Mouse (Mus musculus) cerebellum, postnatal 36 days (tissue): Measurements from ENCODE around the gene Adgb.
A peak's percentile ranks its signal among the peaks of the same experiment; 100 is the strongest.
"Not testable (repeated sequence)": the region's sequence is repeated elsewhere in the genome, so short reads cannot be mapped to it uniquely, and the experiment has no call there.

Experiments
- DNase-seq, 2 experiments: peaks; one replicate each; pipeline ENCODE4 v3.0.0; 2021 to 2022; ENCODE audit warnings: mixed read lengths in 2 of 2

Adgb gene

GRCm38 (mm10) chr10:10471961-10472610, at the start of gene Adgb:
Gene Adgb (minus strand): TSS chr10:10472326.
- DNase-seq, result peak; percentile 41 to 54

GRCm38 (mm10) chr10:10480139-10480538, 8.0 kb upstream of the Adgb start:
- DNase-seq, result no peak

- not testable (repeated sequence) for DNase-seq
Measured at GRCm38 (mm10) chr10:10477429-10477828, 5.3 kb upstream of the Adgb start.

- no peak for DNase-seq
Measured at GRCm38 (mm10) chr10:10476956-10477355, 4.8 kb upstream of the Adgb start.

GRCm38 (mm10) chr10:10476549-10476948, 4.4 kb upstream of the Adgb start:
- DNase-seq, result no peak

- DNase-seq, result peak in 1 of 2 experiments; percentile 12
Measured at GRCm38 (mm10) chr10:10468699-10469547, 3.2 kb downstream of the Adgb start.

- DNase-seq, result no peak
Measured at GRCm38 (mm10) chr10:10460113-10460512, 12.0 kb downstream of the Adgb start.

- DNase-seq, result no peak
Measured at GRCm38 (mm10) chr10:10456991-10457390, 15.1 kb downstream of the Adgb start.

GRCm38 (mm10) chr10:10449067-10449466, 23.1 kb downstream of the Adgb start:
- no peak for DNase-seq

- DNase-seq, result no peak
Measured at GRCm38 (mm10) chr10:10444841-10445466, 27.2 kb downstream of the Adgb start.

GRCm38 (mm10) chr10:10443558-10443957, 28.6 kb downstream of the Adgb start:
- DNase-seq, result no peak

- no peak for DNase-seq
Measured at GRCm38 (mm10) chr10:10435014-10435413, 37.1 kb downstream of the Adgb start.

GRCm38 (mm10) chr10:10429635-10430034, 42.5 kb downstream of the Adgb start:
- DNase-seq, result no peak

GRCm38 (mm10) chr10:10429032-10429431, 43.1 kb downstream of the Adgb start:
- no peak for DNase-seq

- no peak for DNase-seq
Measured at GRCm38 (mm10) chr10:10424383-10424782, 47.7 kb downstream of the Adgb start.

GRCm38 (mm10) chr10:10411046-10411445, 61.1 kb downstream of the Adgb start:
- no peak for DNase-seq

GRCm38 (mm10) chr10:10408166-10408565, 64.0 kb downstream of the Adgb start:
- DNase-seq, result peak in 1 of 2 experiments; percentile 17

- DNase-seq, result no peak
Measured at GRCm38 (mm10) chr10:10395784-10396481, 76.2 kb downstream of the Adgb start.

GRCm38 (mm10) chr10:10374629-10375028, 97.5 kb downstream of the Adgb start:
- no peak for DNase-seq

GRCm38 (mm10) chr10:10364025-10364424, 108.1 kb downstream of the Adgb start:
- DNase-seq, result no peak

GRCm38 (mm10) chr10:10355605-10356227, 116.4 kb downstream of the Adgb start:
- peak; percentile 10 to 17 for DNase-seq

GRCm38 (mm10) chr10:10352184-10352583, 119.9 kb downstream of the Adgb start:
- no peak for DNase-seq
